Mouse (Mus musculus) lung, postnatal 0 days (tissue): Measurements from ENCODE around the gene Aff3. TPM values are rescaled to one million over a fixed set of nuclear protein-coding genes. Genes with fewer than 3 reads are reported as not detected.

Experiments used
- ATAC-seq: fragments of 200-750 bp; cut with Nextera tagmentation; 2 replicates; pipeline ENCODE4 v1.8.0; 2017; ENCODE audit warnings: moderate library complexity
- DNase-seq: peaks from one replicate; pipeline ENCODE4 v3.0.0-alpha.2; 2016; ENCODE audit warnings: low spot score
- H3K27ac ChIP-seq: fragments of 300-500 bp; sonication (generic); 2 replicates; pipeline ENCODE4 v1.5.1; 2014; ENCODE audit warnings: antibody characterized with exemption, mild to moderate bottlenecking, low read length, mixed read lengths
- H3K27me3 ChIP-seq: fragments of 300-500 bp; sonication (generic); replicated peaks from 2 replicates; pipeline ENCODE4 v1.6.1; 2014; ENCODE audit warnings: low read length, mixed read lengths; ENCODE audit not compliant: insufficient read depth
- H3K36me3 ChIP-seq: fragments of 300-500 bp; sonication (generic); 2 replicates; pipeline ENCODE4 v1.6.1; 2014; ENCODE audit warnings: low read length, mixed read lengths; ENCODE audit not compliant: insufficient read depth
- H3K4me1 ChIP-seq: fragments of 300-500 bp; sonication (generic); 2 replicates; pipeline ENCODE4 v1.6.1; 2014; ENCODE audit warnings: antibody characterized with exemption, low read depth, low read length, mixed read lengths; ENCODE audit not compliant: insufficient read depth
- H3K4me2 ChIP-seq: fragments of 300-500 bp; sonication (generic); replicated peaks from 2 replicates; pipeline ENCODE4 v1.6.1; 2014; ENCODE audit warnings: low read depth, mild to moderate bottlenecking, low read length, moderate library complexity, mixed read lengths
- H3K4me3 ChIP-seq: fragments of 300-500 bp; sonication (generic); 2 replicates; pipeline ENCODE4 v1.5.1; 2014; ENCODE audit warnings: low read depth, low read length
- H3K9ac ChIP-seq: fragments of 300-500 bp; sonication (generic); replicated peaks from 2 replicates; pipeline ENCODE4 v1.6.1; 2014; ENCODE audit warnings: low read depth, mild to moderate bottlenecking
- H3K9me3 ChIP-seq: fragments of 300-500 bp; sonication (generic); 2 replicates; pipeline ENCODE4 v1.6.1; 2016; ENCODE audit warnings: low read length, mixed read lengths
- CTCF ChIP-seq: IDR thresholded peaks from 2 replicates; pipeline ENCODE4 v1.5.1; 2016; ENCODE audit warnings: antibody characterized with exemption, mild to moderate bottlenecking
- EP300 ChIP-seq: IDR thresholded peaks from 2 replicates; pipeline ENCODE4 v1.6.1; 2016; ENCODE audit warnings: antibody characterized with exemption, mild to moderate bottlenecking, control low read depth
- WGBS: fragments of 180-500 bp; shearing (Covaris S2); extraction: QIAGEN DNeasy Blood & Tissue Kit; methylation state at CpG from one replicate; pipeline ENCODE4 v1.1.7; 2014; 5-methylcytosine and 5-hydroxymethylcytosine counted together
- polyA plus RNA-seq: library from polyadenylated mRNA; unstranded; fragments of >200 nt; fragmentation: Nextera tagmentation; extraction: Ambion mirVana; gene quantifications from 2 replicates; pipeline ENCODE4 v1.2.1, GENCODE M21; 2015

Aff3 gene
- polyA plus RNA-seq, 1 experiment from 2014 or later, result 5.9 TPM

GRCm38 (mm10) chr1:38503431-38504089 lies 161.2 kb downstream of the Aff3 start:
- no peak for TF ChIP-seq EP300
- no peak for TF ChIP-seq CTCF
- ATAC-seq, result peak; percentile 16; the same call in 1 of the 2 replicates
- H3K4me3 ChIP-seq, result no peak overlapping the region

GRCm38 (mm10) chr1:38502797-38503196 lies 162.0 kb downstream of the Aff3 start:
- Histone ChIP-seq H3K4me1 (no peaks in the 10 kb centered on the region), H3K4me2 (no peak overlapping the region), H3K9ac (no peak overlapping the region), H3K27me3 (no peaks in the 10 kb centered on the region), H3K9me3 (no peaks in the 10 kb centered on the region), H3K4me3 (no peak overlapping the region), H3K27ac (no peak overlapping the region), H3K36me3 (no peaks in the 10 kb centered on the region)
- 57% methylated on average over 7 of the region's 7 CpGs for WGBS
- ATAC-seq (no peak), DNase-seq (no peak)
- TF ChIP-seq EP300 (no peak), CTCF (no peak)

More at GRCm38 (mm10) chr1:38503431-38504089, 161.2 kb downstream of the Aff3 start:
- no peak for DNase-seq
- Histone ChIP-seq H3K9me3 (no peaks in the 10 kb centered on the region), H3K4me2 (no peak overlapping the region), H3K27me3 (no peaks in the 10 kb centered on the region), H3K9ac (no peak overlapping the region), H3K36me3 (no peaks in the 10 kb centered on the region), H3K27ac (no peak overlapping the region), H3K4me1 (no peaks in the 10 kb centered on the region)
- 94% methylated on average over 13 of the region's 13 CpGs for WGBS

GRCm38 (mm10) chr1:38501231-38501630 lies 163.5 kb downstream of the Aff3 start:
- no peak for TF ChIP-seq EP300
- no peak for TF ChIP-seq CTCF
- H3K27ac ChIP-seq, result no peak overlapping the region
- no peak for ATAC-seq
- no peak for DNase-seq
- H3K4me2 ChIP-seq, result no peak overlapping the region
- H3K4me3 ChIP-seq, result no peak overlapping the region
- no peaks in the 10 kb centered on the region for H3K4me1 ChIP-seq
- 78% methylated on average over 7 of the region's 7 CpGs for WGBS
- H3K36me3 ChIP-seq, result no peaks in the 10 kb centered on the region
- no peaks in the 10 kb centered on the region for H3K9me3 ChIP-seq
- H3K9ac ChIP-seq, result no peak overlapping the region
- H3K27me3 ChIP-seq, result no peaks in the 10 kb centered on the region

GRCm38 (mm10) chr1:38499500-38499899 lies 165.3 kb downstream of the Aff3 start:
- no peak overlapping the region for H3K4me3 ChIP-seq
- TF ChIP-seq EP300, result no peak
- no peak for TF ChIP-seq CTCF
- H3K36me3 ChIP-seq, result no peaks in the 10 kb centered on the region
- no peak for DNase-seq
- no peak for ATAC-seq
- H3K4me2 ChIP-seq, result no peak overlapping the region
- H3K9me3 ChIP-seq, result no peaks in the 10 kb centered on the region
- WGBS, result 36% methylated on average over 6 of the region's 6 CpGs
- no peaks in the 10 kb centered on the region for H3K4me1 ChIP-seq
- no peak overlapping the region for H3K27ac ChIP-seq
- H3K27me3 ChIP-seq, result no peaks in the 10 kb centered on the region
- H3K9ac ChIP-seq, result no peak overlapping the region

GRCm38 (mm10) chr1:38497576-38497975 lies 167.2 kb downstream of the Aff3 start:
- ATAC-seq, result no peak
- DNase-seq, result no peak

GRCm38 (mm10) chr1:38496886-38497528 lies 167.7 kb downstream of the Aff3 start:
- TF ChIP-seq CTCF (no peak), EP300 (no peak)

More at GRCm38 (mm10) chr1:38497576-38497975, 167.2 kb downstream of the Aff3 start:
- no peaks in the 10 kb centered on the region for H3K9me3 ChIP-seq
- H3K27me3 ChIP-seq, result no peaks in the 10 kb centered on the region
- H3K9ac ChIP-seq, result no peak overlapping the region
- no peak overlapping the region for H3K4me2 ChIP-seq
- TF ChIP-seq EP300 (no peak), CTCF (no peak)
- H3K36me3 ChIP-seq, result no peaks in the 10 kb centered on the region
- H3K27ac ChIP-seq, result no peak overlapping the region
- no peaks in the 10 kb centered on the region for H3K4me1 ChIP-seq
- no peak overlapping the region for H3K4me3 ChIP-seq
- WGBS, result 50% methylated on average over 6 of the region's 6 CpGs

More at GRCm38 (mm10) chr1:38496886-38497528, 167.7 kb downstream of the Aff3 start:
- 88% methylated on average over 10 of the region's 10 CpGs for WGBS
- DNase-seq (no peak), ATAC-seq (no peak)
- Histone ChIP-seq H3K27me3 (no peaks in the 10 kb centered on the region), H3K27ac (no peak overlapping the region), H3K9ac (no peak overlapping the region), H3K36me3 (no peaks in the 10 kb centered on the region), H3K4me3 (no peak overlapping the region), H3K9me3 (no peaks in the 10 kb centered on the region), H3K4me2 (no peak overlapping the region), H3K4me1 (no peaks in the 10 kb centered on the region)
